Mouse (Mus musculus) liver, postnatal 0 days (tissue): ENCODE data around the gene Pik3cd.
A peak's percentile ranks its signal among the peaks of the same experiment; 100 is the strongest.

Experiments used
- CTCF ChIP-seq: sonication (generic); IDR thresholded peaks from 2 replicates; pipeline ENCODE4 v1.5.1; 2016; ENCODE audit warnings: antibody characterized with exemption, low read depth
- EP300 ChIP-seq: IDR thresholded peaks from 2 replicates; pipeline ENCODE4 v1.6.1; 2016; ENCODE audit warnings: antibody characterized with exemption, low read depth, mild to moderate bottlenecking

DNA sequence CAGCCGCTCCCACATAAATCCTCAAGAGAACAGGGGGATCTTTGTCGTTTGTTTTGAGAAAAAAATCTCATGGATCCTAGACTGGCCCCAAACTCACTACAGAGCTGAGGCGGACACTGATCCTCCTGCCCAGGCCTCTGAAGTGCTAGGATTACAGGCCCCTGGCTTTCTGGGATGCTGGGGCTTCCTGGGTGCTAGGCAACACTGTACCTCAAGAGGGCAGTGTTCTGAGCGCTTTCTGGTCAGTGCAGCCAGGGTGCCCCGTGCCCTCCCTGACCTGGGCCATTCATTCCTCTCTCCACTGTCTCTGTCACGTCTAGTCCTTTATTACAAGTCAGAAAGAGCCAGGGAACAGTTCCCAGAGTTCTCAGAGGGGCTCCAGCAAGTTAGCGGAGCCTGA, 9.6 kb upstream of the Pik3cd start:
- TF ChIP-seq EP300 (no peak), CTCF (peak; percentile 78)
